Mouse (Mus musculus) liver, embryonic 13.5 days (tissue): ENCODE results near the gene Cep63. TPM values are rescaled to one million over a fixed set of nuclear protein-coding genes. Genes with fewer than 3 reads are reported as not detected.

ENCODE experiments used
- ATAC-seq: fragments of 200-750 bp; cut with Nextera tagmentation; 2 replicates; pipeline ENCODE4 v1.8.0; 2017; ENCODE audit warnings: low read depth, mild to moderate bottlenecking, moderate number of reproducible peaks, moderate library complexity
- DNase-seq: peaks from one replicate; pipeline ENCODE4 v3.0.0; 2022
- H3K27ac ChIP-seq: fragments of 300-500 bp; sonication (generic); 2 replicates; pipeline ENCODE4 v1.5.1; 2015; ENCODE audit warnings: moderate library complexity, mild to moderate bottlenecking, inconsistent platforms
- H3K27me3 ChIP-seq: fragments of 300-500 bp; sonication (generic); 2 replicates; pipeline ENCODE4 v1.6.1; 2015; ENCODE audit warnings: mild to moderate bottlenecking, inconsistent platforms
- H3K36me3 ChIP-seq: fragments of 300-500 bp; sonication (generic); 2 replicates; pipeline ENCODE4 v1.6.1; 2015; ENCODE audit warnings: mild to moderate bottlenecking, inconsistent platforms
- H3K4me1 ChIP-seq: fragments of 300-500 bp; sonication (generic); replicated peaks from 2 replicates; pipeline ENCODE4 v1.6.1; 2015; ENCODE audit warnings: inconsistent platforms
- H3K4me2 ChIP-seq: fragments of 300-500 bp; sonication (generic); 2 replicates; pipeline ENCODE4 v1.6.1; 2015; ENCODE audit warnings: inconsistent platforms, mild to moderate bottlenecking, moderate library complexity
- H3K4me3 ChIP-seq: fragments of 300-500 bp; sonication (generic); replicated peaks from 2 replicates; pipeline ENCODE4 v1.5.1; 2015; ENCODE audit warnings: mild to moderate bottlenecking, inconsistent platforms
- H3K9ac ChIP-seq: fragments of 300-500 bp; sonication (generic); 2 replicates; pipeline ENCODE4 v1.6.1; 2015; ENCODE audit warnings: mild to moderate bottlenecking, inconsistent platforms
- H3K9me3 ChIP-seq: fragments of 300-500 bp; sonication (generic); replicated peaks from 2 replicates; pipeline ENCODE4 v1.6.1; 2016; ENCODE audit warnings: inconsistent platforms
- WGBS: fragments of 180-500 bp; shearing (Covaris S2); methylation state at CpG from one replicate; pipeline ENCODE4 v1.1.7; 2015; ENCODE audit not compliant: insufficient replicate concordance; 5-methylcytosine and 5-hydroxymethylcytosine counted together
- polyA plus RNA-seq: library from polyadenylated mRNA; unstranded; fragments of >200 nt; fragmentation: Nextera tagmentation; extraction: Ambion mirVana; gene quantifications from 2 replicates; pipeline ENCODE4 v1.2.1, GENCODE M21; 2015

Cep63 gene
- polyA plus RNA-seq, 1 experiment from 2014 or later, result 26.1 TPM

DNA sequence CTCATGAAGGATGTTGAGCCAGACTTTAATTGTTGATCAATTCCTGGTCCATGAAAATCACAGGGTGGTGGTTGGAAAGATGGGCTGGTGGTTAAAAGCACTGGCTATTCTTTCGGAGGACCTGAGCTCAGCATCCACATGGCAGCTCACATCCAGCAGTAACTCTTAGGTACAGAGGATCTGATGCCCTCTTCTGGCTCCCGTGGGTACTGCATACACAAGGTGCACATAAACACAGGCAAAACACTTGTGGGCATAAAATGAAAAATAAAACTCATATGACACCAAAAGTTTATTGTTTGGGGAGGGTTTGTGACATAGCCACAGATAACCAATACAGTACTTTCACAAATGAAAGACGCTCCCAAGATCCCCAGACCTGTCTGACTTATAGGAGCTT lies 67.9 kb downstream of the Cep63 start:
- H3K9me3 ChIP-seq, result no peaks in the 10 kb centered on the region
- H3K9ac ChIP-seq, result no peak overlapping the region
- DNase-seq, result no peak
- H3K4me1 ChIP-seq, result no peaks in the 10 kb centered on the region
- no peaks in the 10 kb centered on the region for H3K27me3 ChIP-seq
- no peaks in the 10 kb centered on the region for H3K36me3 ChIP-seq
- no peak for ATAC-seq
- H3K27ac ChIP-seq, result no peak overlapping the region
- no peak overlapping the region for H3K4me2 ChIP-seq
- H3K4me3 ChIP-seq, result no peak overlapping the region
- WGBS, result 71% methylated on average over 3 of the region's 3 CpGs

DNA sequence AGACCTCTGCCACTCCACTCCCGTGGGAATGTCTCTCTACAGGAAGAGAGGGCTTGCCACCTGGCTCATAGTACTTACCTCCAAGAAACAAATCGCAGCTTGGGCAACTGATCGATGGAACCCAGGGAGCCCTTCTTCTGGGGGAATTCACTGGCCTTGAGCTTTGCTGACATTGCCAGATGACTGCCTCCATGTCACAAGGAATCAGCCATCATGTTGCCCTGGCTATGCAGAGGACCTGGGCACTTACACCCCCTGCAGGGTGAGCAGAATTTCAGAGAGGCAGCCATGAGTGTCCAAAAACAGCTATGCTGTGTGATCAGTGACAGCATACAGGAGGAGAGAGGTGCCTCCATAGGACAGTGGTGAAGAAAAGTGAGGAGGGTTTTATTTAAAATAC lies 72.6 kb downstream of the Cep63 start:
- WGBS, result 58% methylated on average over 3 of the region's 3 CpGs
- Histone ChIP-seq H3K27ac (no peak overlapping the region), H3K4me3 (no peak overlapping the region), H3K27me3 (no peaks in the 10 kb centered on the region), H3K9me3 (no peaks in the 10 kb centered on the region), H3K9ac (no peak overlapping the region), H3K4me1 (no peaks in the 10 kb centered on the region), H3K4me2 (no peak overlapping the region), H3K36me3 (no peaks in the 10 kb centered on the region)
- ATAC-seq, result no peak
- no peak for DNase-seq

DNA sequence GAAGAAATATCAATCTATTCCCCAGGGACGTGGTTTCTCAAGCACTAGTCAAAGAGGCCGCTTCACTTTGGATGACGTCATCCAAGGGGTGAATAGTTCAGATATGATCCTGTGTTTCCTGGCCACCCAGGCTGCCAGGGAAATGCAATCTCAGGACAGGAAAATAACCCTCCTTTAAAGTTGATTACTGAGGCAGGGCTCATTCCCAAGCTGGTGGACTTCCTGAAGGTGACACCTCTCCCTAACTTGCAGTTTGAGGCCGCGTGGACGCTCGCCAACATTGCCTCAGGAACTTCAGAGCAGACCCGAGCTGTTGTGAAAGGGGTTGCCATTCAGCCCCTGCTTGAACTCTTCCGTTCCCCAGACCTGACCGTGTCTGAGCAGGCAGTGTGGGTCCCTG lies 74.6 kb downstream of the Cep63 start:
- Histone ChIP-seq H3K9ac (no peak overlapping the region), H3K4me2 (no peak overlapping the region), H3K9me3 (no peaks in the 10 kb centered on the region), H3K27ac (no peak overlapping the region), H3K27me3 (peaks cover 7% of the 10 kb centered on the region), H3K4me1 (no peaks in the 10 kb centered on the region), H3K4me3 (no peak overlapping the region), H3K36me3 (no peaks in the 10 kb centered on the region)
- WGBS, result 46% methylated on average over 10 of the region's 10 CpGs
- ATAC-seq (no peak), DNase-seq (no peak)

DNA sequence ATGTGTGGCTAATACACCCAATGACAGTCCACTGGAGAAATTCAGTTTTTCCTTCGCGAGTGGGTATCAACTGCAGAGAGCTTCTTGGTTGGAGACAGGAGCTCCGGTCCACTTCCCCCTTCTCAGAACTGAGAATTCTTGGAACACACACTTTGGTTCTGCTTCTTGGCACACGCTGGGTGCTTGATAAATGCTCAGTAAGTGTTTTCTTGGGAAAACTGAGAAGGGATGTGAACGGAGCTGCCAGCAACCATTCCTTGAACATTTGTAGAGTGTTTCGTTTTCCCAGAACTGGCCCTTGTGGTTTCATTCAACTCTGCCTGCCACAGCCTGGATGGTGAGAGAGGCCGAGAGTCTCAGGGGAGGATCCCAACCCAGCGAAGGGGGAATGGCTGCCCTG lies 77.1 kb downstream of the Cep63 start:
- no peak overlapping the region for H3K4me2 ChIP-seq
- H3K27me3 ChIP-seq, result peaks cover 25% of the 10 kb centered on the region
- H3K4me3 ChIP-seq, result no peak overlapping the region
- WGBS, result 41% methylated on average over 8 of the region's 8 CpGs
- no peak overlapping the region for H3K27ac ChIP-seq
- H3K4me1 ChIP-seq, result no peaks in the 10 kb centered on the region
- H3K9ac ChIP-seq, result no peak overlapping the region
- ATAC-seq, result no peak
- H3K36me3 ChIP-seq, result no peaks in the 10 kb centered on the region
- no peaks in the 10 kb centered on the region for H3K9me3 ChIP-seq
- no peak for DNase-seq

DNA sequence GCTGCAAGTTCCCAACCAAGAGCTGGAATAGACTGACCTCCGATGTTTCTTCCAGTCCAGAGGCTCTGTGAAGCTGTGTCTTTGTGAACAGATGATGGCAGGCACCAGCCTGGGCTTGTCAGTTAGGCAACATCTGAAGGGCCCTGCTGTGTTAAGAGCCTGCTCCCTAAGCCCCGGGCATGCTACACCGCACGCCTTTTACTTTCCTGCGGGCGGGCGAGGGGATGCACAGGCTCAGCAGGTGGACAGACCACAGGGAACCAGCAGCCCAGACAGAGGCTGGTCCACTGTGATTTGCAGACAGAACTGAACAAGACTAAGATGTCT lies 79.3 kb downstream of the Cep63 start:
- Histone ChIP-seq H3K27ac (no peak overlapping the region), H3K36me3 (no peaks in the 10 kb centered on the region), H3K9ac (no peak overlapping the region), H3K4me3 (no peak overlapping the region), H3K4me1 (no peaks in the 10 kb centered on the region), H3K4me2 (no peak overlapping the region), H3K9me3 (no peaks in the 10 kb centered on the region), H3K27me3 (peaks cover 36% of the 10 kb centered on the region)
- DNase-seq (no peak), ATAC-seq (no peak)
- WGBS, result 75% methylated on average over 7 of the region's 7 CpGs

DNA sequence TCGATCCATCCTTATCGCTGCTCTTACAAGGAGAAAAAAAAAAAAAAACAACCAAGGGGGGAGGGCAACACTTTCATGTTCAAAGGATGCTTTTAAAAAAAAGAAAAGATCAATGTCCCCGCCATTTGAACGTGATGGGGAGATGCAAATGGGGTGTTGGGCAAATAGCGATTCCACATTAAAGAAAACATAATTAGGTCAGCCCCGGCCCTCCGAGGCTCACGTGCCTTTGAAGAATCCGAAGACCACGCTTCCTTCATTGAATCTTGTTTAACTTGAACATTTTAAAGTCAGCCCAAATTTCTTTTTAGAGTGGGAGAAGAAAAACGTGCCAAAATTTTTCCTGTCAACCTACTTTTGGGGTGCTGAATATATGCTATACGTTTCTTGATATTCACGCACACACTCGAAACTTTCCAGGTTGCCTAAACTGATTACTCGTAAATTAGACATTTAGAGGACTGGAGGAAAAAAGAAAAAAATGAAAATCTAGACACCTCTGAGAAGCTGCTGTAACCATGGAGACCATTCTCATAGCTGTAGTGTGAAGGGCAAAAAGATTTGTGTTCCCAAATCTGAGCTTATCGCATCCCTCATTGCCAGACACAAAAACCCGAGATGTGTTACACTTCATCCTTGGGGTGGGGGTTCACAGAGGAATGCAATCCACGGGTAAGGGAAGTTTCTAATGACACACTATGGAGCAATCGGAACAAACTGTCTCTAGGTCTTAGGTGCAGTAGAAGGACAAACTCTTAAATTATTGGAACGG lies 79.9 kb downstream of the Cep63 start:
- H3K9me3 ChIP-seq, result no peaks in the 10 kb centered on the region
- ATAC-seq (no peak), DNase-seq (no peak)
- no peak overlapping the region for H3K27ac ChIP-seq
- 60% methylated on average over 20 of the region's 20 CpGs for WGBS
- H3K4me3 ChIP-seq, result no peak overlapping the region
- H3K4me2 ChIP-seq, result no peak overlapping the region
- no peak overlapping the region for H3K9ac ChIP-seq
- H3K36me3 ChIP-seq, result no peaks in the 10 kb centered on the region
- H3K27me3 ChIP-seq, result peaks cover 36% of the 10 kb centered on the region
- H3K4me1 ChIP-seq, result no peaks in the 10 kb centered on the region

DNA sequence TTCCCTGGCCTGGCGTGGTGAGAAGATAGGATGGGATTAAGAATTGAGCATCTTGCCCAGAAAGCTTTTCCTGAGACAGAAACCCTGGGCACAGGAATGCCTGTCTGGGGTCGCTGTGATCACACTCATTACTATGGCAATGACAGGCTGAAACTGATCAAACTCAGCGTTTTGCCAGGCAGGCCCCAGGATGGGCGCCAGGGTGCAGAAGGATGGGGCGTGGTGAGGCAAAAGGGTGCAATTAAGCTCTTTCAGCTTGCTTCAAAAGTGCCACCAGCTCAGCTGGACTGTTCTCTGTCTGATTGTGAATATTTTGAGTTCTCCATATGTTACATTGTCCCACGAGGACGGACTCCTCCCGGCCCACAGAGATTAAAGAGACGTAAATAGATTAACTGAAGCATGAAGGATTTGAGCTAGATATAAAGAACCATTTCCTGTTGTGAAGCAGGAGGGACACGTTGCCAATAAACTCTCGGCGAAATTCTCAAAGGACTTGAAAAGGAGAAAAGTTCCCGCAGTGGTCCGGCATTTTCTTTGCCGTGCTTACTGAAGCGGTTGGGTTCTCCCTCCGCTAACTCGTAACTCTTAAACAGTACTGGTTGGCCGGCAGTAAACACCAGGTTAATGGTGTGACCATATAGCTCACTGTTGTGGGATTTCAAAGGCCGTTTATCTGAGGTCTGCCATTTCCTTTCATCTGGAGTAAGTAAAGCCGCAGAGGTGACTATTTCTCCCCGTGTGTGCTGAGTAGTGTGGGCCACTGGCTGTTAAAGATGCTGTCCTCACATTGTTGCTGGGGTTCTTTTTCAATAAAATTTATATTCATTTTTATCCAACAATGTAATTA lies 80.7 kb downstream of the Cep63 start:
- Histone ChIP-seq H3K4me2 (no peak overlapping the region), H3K27me3 (peaks cover 36% of the 10 kb centered on the region), H3K4me1 (no peaks in the 10 kb centered on the region), H3K9me3 (no peaks in the 10 kb centered on the region), H3K9ac (no peak overlapping the region), H3K36me3 (no peaks in the 10 kb centered on the region), H3K27ac (no peak overlapping the region), H3K4me3 (no peak overlapping the region)
- whole genome bisulfite sequencing, result 27% methylated on average over 22 of the region's 22 CpGs
- DNase-seq (no peak), ATAC-seq (no peak)

DNA sequence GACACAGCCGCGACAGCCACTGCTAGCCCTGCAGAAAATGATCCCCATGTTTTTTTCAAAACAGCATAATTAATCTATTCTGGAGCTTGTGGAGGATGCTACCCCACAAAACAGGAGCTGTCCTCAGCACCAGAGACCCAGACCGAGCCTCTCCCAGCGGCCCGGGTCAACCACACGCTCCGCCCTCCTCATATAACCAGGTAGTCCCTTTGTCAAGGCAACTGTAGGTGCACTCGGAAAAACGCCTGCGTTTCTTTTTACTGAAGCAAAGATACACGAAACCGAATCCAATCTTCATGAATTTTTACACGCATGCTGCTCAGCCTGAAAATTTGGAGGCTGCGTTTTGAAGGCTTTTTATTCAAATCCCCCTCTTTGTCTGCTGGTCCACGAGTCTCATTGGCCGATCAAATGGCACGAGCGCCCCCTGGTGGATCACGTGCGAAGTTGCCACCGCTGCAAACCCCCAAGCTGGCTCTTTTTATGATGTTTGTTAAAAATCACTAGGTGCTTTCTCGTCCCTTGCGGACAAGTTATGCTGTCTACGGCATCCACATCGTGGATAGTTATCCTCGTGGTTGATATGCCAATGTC lies 81.5 kb downstream of the Cep63 start:
- no peak for ATAC-seq
- DNase-seq, result peak; percentile 31
- Histone ChIP-seq H3K9me3 (no peaks in the 10 kb centered on the region), H3K4me2 (peak overlapping the region; percentile 35; the same call in 1 of the 2 replicates), H3K4me1 (no peaks in the 10 kb centered on the region), H3K9ac (no peak overlapping the region), H3K27me3 (peaks cover 36% of the 10 kb centered on the region), H3K36me3 (no peaks in the 10 kb centered on the region), H3K27ac (no peak overlapping the region), H3K4me3 (no peak overlapping the region)
- WGBS, result 3% methylated on average over 26 of the region's 26 CpGs

DNA sequence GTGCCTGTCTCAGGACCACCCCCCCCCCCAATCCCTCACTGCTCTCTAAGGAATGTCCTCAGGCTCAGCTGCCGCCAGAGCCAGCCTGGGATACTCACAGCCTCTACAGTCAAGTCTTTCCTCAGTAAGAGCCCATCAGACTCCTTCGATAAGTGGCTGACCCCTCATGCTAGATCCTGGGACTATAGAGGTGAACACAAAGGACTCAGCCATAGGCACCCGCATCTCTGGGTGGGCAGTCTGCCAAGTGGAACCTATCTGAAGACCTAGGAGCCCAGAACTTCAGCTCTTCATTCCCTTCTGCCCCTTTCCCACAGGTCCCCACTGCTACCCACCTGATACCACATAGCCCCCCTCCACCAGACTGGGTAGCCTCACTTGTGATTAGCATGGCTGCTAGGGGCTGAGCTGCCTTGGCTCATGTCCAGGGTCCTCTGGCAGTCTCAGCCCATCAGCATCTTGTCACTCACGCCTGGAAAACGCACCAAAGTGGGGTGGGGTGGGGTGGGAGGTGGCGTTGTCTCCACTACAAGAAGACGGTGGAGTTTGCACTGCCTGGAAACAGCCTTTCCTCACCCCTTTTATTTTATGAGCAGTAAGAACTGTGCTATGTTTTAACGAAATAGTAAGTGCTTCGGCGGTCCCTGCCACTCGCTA lies 82.1 kb downstream of the Cep63 start:
- Histone ChIP-seq H3K36me3 (no peaks in the 10 kb centered on the region), H3K4me3 (no peak overlapping the region), H3K27me3 (peaks cover 36% of the 10 kb centered on the region), H3K9ac (no peak overlapping the region), H3K4me1 (no peaks in the 10 kb centered on the region), H3K27ac (no peak overlapping the region), H3K9me3 (no peaks in the 10 kb centered on the region), H3K4me2 (no peak overlapping the region)
- no peak for ATAC-seq
- no peak for DNase-seq
- 26% methylated on average over 11 of the region's 11 CpGs for WGBS

DNA sequence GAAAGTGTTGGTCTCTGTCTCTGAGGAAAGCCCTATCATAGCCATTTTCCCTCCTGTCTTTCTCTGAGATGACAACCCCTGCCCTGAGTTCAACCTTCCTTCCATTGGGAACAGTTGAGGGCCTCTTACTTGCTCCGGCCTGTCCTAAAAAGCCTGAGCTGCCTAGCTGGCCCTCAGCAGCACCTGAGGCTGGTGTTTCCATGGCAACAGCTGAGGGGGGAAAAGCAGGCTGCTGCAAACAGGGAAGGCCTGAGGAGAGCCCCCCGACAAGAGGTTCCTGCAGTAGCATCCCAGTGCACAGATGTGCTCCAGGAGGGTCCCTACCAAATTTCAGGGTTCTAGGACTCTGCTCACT lies 82.6 kb downstream of the Cep63 start:
- Histone ChIP-seq H3K27me3 (peaks cover 36% of the 10 kb centered on the region), H3K4me1 (no peaks in the 10 kb centered on the region), H3K9me3 (no peaks in the 10 kb centered on the region), H3K4me2 (no peak overlapping the region), H3K27ac (no peak overlapping the region), H3K9ac (no peak overlapping the region), H3K36me3 (no peaks in the 10 kb centered on the region), H3K4me3 (no peak overlapping the region)
- DNase-seq (no peak), ATAC-seq (no peak)
- 66% methylated on average over 2 of the region's 2 CpGs for WGBS

DNA sequence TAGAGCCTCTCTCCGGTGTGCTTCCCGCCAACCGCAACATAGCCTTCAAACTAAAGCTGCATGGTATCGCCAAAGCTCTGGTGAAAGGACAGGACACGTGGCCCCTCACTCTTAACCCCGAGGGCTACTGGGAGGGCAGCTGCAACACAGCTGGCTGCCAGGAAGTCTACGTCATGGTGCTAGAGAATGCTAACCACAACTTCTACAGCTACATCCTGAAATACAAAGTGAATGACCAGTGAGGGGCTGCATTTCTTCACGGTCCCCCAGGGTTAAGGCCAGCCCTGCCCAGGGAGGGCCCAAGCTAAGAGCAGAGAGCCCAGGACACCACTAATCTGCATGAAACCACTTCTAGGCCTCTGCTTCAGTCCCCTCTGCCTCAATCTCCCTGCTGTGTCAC lies 83.8 kb downstream of the Cep63 start:
- 33% methylated on average over 8 of the region's 8 CpGs for WGBS
- H3K27me3 ChIP-seq, result peaks cover 40% of the 10 kb centered on the region

More for the DNA sequence above, 83.8 kb downstream of the Cep63 start:
- Histone ChIP-seq H3K9me3 (no peaks in the 10 kb centered on the region), H3K4me1 (no peaks in the 10 kb centered on the region), H3K9ac (no peak overlapping the region), H3K4me2 (no peak overlapping the region), H3K36me3 (no peaks in the 10 kb centered on the region), H3K4me3 (no peak overlapping the region), H3K27ac (no peak overlapping the region)
- ATAC-seq, result no peak
- no peak for DNase-seq
